Mouse (Mus musculus) stomach, embryonic 15.5 days (tissue): ENCODE data around the gene Mindy4b-ps. TPM values are rescaled to one million over a fixed set of nuclear protein-coding genes. Genes with fewer than 3 reads are reported as not detected.
"Not testable (repeated sequence)": the region's sequence is repeated elsewhere in the genome, so short reads cannot be mapped to it uniquely, and the experiment has no call there.

Experiments
- ATAC-seq: fragments of 200-750 bp; cut with Nextera tagmentation; 2 replicates; pipeline ENCODE4 v1.8.0; 2017; ENCODE audit warnings: low read depth, moderate number of reproducible peaks, moderate TSS enrichment; ENCODE audit not compliant: insufficient read depth, low FRiP score
- H3K27ac ChIP-seq: fragments of 300-500 bp; sonication (generic); 2 replicates; pipeline ENCODE4 v1.5.1; 2015; ENCODE audit warnings: mild to moderate bottlenecking, inconsistent platforms
- H3K27me3 ChIP-seq: fragments of 300-500 bp; sonication (generic); replicated peaks from 2 replicates; pipeline ENCODE4 v1.6.1; 2015; ENCODE audit warnings: inconsistent platforms
- H3K36me3 ChIP-seq: fragments of 300-500 bp; sonication (generic); 2 replicates; pipeline ENCODE4 v1.6.1; 2015; ENCODE audit warnings: inconsistent platforms
- H3K4me1 ChIP-seq: fragments of 300-500 bp; sonication (generic); 2 replicates; pipeline ENCODE4 v1.6.1; 2015; ENCODE audit warnings: inconsistent platforms
- H3K4me2 ChIP-seq: fragments of 300-500 bp; sonication (generic); 2 replicates; pipeline ENCODE4 v1.6.1; 2015; ENCODE audit warnings: mild to moderate bottlenecking, inconsistent platforms
- H3K4me3 ChIP-seq: fragments of 300-500 bp; sonication (generic); replicated peaks from 2 replicates; pipeline ENCODE4 v1.5.1; 2015; ENCODE audit warnings: inconsistent platforms
- H3K9ac ChIP-seq: fragments of 300-500 bp; sonication (generic); 2 replicates; pipeline ENCODE4 v1.6.1; 2015; ENCODE audit warnings: inconsistent platforms
- H3K9me3 ChIP-seq: fragments of 300-500 bp; sonication (generic); 2 replicates; pipeline ENCODE4 v1.6.1; 2016; ENCODE audit warnings: inconsistent platforms
- WGBS: fragments of 180-500 bp; shearing (Covaris S2); methylation state at CpG from one replicate; pipeline ENCODE4 v1.1.7; 2015; 5-methylcytosine and 5-hydroxymethylcytosine counted together
- polyA plus RNA-seq: library from polyadenylated mRNA; unstranded; fragments of >200 nt; fragmentation: Nextera tagmentation; extraction: Ambion mirVana; gene quantifications from 2 replicates; pipeline ENCODE4 v1.2.1, GENCODE M21; 2015

The Mindy4b-ps gene
- not detected in 2 replicates for polyA plus RNA-seq

GRCm38 (mm10) chr3:58822211-58822610, at the start of gene Mindy4b-ps:
TSS of gene Mindy4b-ps (minus strand) at chr3:58822311.
- WGBS = 65% methylated on average over 4 of the region's 4 CpGs
- H3K27ac ChIP-seq = no peak within 1 kb of the TSS
- H3K27me3 ChIP-seq = no peaks in the 10 kb centered on the region
- no peak within 1 kb of the TSS for H3K4me2 ChIP-seq
- no peaks in the 10 kb centered on the region for H3K9me3 ChIP-seq
- no peak within 1 kb of the TSS for H3K9ac ChIP-seq
- H3K4me1 ChIP-seq = no peaks in the 10 kb centered on the region
- no peak within 1 kb of the TSS for H3K4me3 ChIP-seq
- no peak for ATAC-seq
- no peaks in the 10 kb centered on the region for H3K36me3 ChIP-seq

- H3K27ac ChIP-seq, H3K9ac ChIP-seq, H3K36me3 ChIP-seq, H3K4me3 ChIP-seq, H3K4me1 ChIP-seq, H3K9me3 ChIP-seq, H3K4me2 ChIP-seq, H3K27me3 ChIP-seq, ATAC-seq: not testable (repeated sequence)
- WGBS = 68% methylated on average over 2 of the region's 2 CpGs
These were observed 49.8 kb upstream of the Mindy4b-ps start for GRCm38 (mm10) chr3:58871882-58872281.

- Histone ChIP-seq H3K36me3 (no peaks in the 10 kb centered on the region), H3K27me3 (no peaks in the 10 kb centered on the region), H3K9ac (no peak overlapping the region), H3K9me3 (no peaks in the 10 kb centered on the region), H3K4me3 (no peak overlapping the region), H3K4me1 (no peaks in the 10 kb centered on the region), H3K27ac (no peak overlapping the region), H3K4me2 (no peak overlapping the region)
- ATAC-seq = no peak
- 50% methylated on average over 7 of the region's 7 CpGs for WGBS
These were observed 43.6 kb upstream of the Mindy4b-ps start for GRCm38 (mm10) chr3:58865690-58866089.

- no peak for ATAC-seq
- no peak overlapping the region for H3K9ac ChIP-seq
- H3K27me3 ChIP-seq = no peaks in the 10 kb centered on the region
- H3K27ac ChIP-seq = no peak overlapping the region
- H3K4me2 ChIP-seq = no peak overlapping the region
- no peaks in the 10 kb centered on the region for H3K9me3 ChIP-seq
- no peak overlapping the region for H3K4me3 ChIP-seq
- no peaks in the 10 kb centered on the region for H3K4me1 ChIP-seq
- no peaks in the 10 kb centered on the region for H3K36me3 ChIP-seq
- 54% methylated on average over 2 of the region's 2 CpGs for WGBS
These were observed 40.9 kb upstream of the Mindy4b-ps start for GRCm38 (mm10) chr3:58862976-58863375.

- H3K9me3 ChIP-seq = no peaks in the 10 kb centered on the region
- no peaks in the 10 kb centered on the region for H3K27me3 ChIP-seq
- H3K4me2 ChIP-seq = no peak overlapping the region
- no peak overlapping the region for H3K4me3 ChIP-seq
- no peaks in the 10 kb centered on the region for H3K36me3 ChIP-seq
- 55% methylated on average over 1 of the region's 1 CpGs for WGBS
- no peak for ATAC-seq
- H3K27ac ChIP-seq = no peak overlapping the region
- no peak overlapping the region for H3K9ac ChIP-seq
- H3K4me1 ChIP-seq = no peaks in the 10 kb centered on the region
These were observed 21.3 kb upstream of the Mindy4b-ps start for GRCm38 (mm10) chr3:58843415-58843814.

GRCm38 (mm10) chr3:58833442-58834160, 11.5 kb upstream of the Mindy4b-ps start:
- no peak overlapping the region for H3K4me3 ChIP-seq
- H3K27me3 ChIP-seq = no peaks in the 10 kb centered on the region
- no peak for ATAC-seq
- H3K27ac ChIP-seq = no peak overlapping the region
- no peaks in the 10 kb centered on the region for H3K4me1 ChIP-seq
- H3K36me3 ChIP-seq = no peaks in the 10 kb centered on the region
- no peak overlapping the region for H3K4me2 ChIP-seq
- H3K9me3 ChIP-seq = no peaks in the 10 kb centered on the region
- no peak overlapping the region for H3K9ac ChIP-seq
- 81% methylated on average over 5 of the region's 5 CpGs for WGBS

- 82% methylated on average over 2 of the region's 2 CpGs for WGBS
- no peak overlapping the region for H3K9ac ChIP-seq
These were observed 10.8 kb upstream of the Mindy4b-ps start for GRCm38 (mm10) chr3:58832888-58833287.

GRCm38 (mm10) chr3:58831586-58831985, 9.5 kb upstream of the Mindy4b-ps start:
- 72% methylated on average over 5 of the region's 5 CpGs for WGBS
- Histone ChIP-seq H3K4me1 (no peaks in the 10 kb centered on the region), H3K9me3 (no peaks in the 10 kb centered on the region), H3K4me2 (no peak overlapping the region), H3K9ac (no peak overlapping the region), H3K27me3 (no peaks in the 10 kb centered on the region), H3K36me3 (no peaks in the 10 kb centered on the region), H3K27ac (no peak overlapping the region), H3K4me3 (no peak overlapping the region)
- ATAC-seq = no peak

More at GRCm38 (mm10) chr3:58832888-58833287, 10.8 kb upstream of the Mindy4b-ps start:
- Histone ChIP-seq H3K27me3 (no peaks in the 10 kb centered on the region), H3K27ac (no peak overlapping the region), H3K4me1 (no peaks in the 10 kb centered on the region), H3K4me3 (no peak overlapping the region), H3K36me3 (no peaks in the 10 kb centered on the region), H3K9me3 (no peaks in the 10 kb centered on the region), H3K4me2 (no peak overlapping the region)
- no peak for ATAC-seq

- 83% methylated on average over 1 of the region's 1 CpGs for WGBS
- no peak overlapping the region for H3K9ac ChIP-seq
- H3K36me3 ChIP-seq = no peaks in the 10 kb centered on the region
- H3K27me3 ChIP-seq = no peaks in the 10 kb centered on the region
- H3K9me3 ChIP-seq = no peaks in the 10 kb centered on the region
- H3K27ac ChIP-seq = no peak overlapping the region
- no peak overlapping the region for H3K4me2 ChIP-seq
- H3K4me1 ChIP-seq = no peaks in the 10 kb centered on the region
- ATAC-seq = no peak
- no peak overlapping the region for H3K4me3 ChIP-seq
These were observed 7.8 kb upstream of the Mindy4b-ps start for GRCm38 (mm10) chr3:58829926-58830325.

GRCm38 (mm10) chr3:58828366-58829153, 6.4 kb upstream of the Mindy4b-ps start:
- H3K4me1 ChIP-seq = no peaks in the 10 kb centered on the region
- H3K27me3 ChIP-seq = no peaks in the 10 kb centered on the region
- 85% methylated on average over 14 of the region's 14 CpGs for WGBS
- no peak overlapping the region for H3K4me2 ChIP-seq
- H3K27ac ChIP-seq = no peak overlapping the region
- no peak overlapping the region for H3K4me3 ChIP-seq
- H3K9ac ChIP-seq = no peak overlapping the region
- no peaks in the 10 kb centered on the region for H3K36me3 ChIP-seq
- no peaks in the 10 kb centered on the region for H3K9me3 ChIP-seq
- no peak for ATAC-seq

GRCm38 (mm10) chr3:58826266-58826665, 4.2 kb upstream of the Mindy4b-ps start:
- Histone ChIP-seq H3K4me3 (no peak overlapping the region), H3K9ac (no peak overlapping the region), H3K36me3 (no peaks in the 10 kb centered on the region), H3K4me1 (no peaks in the 10 kb centered on the region), H3K4me2 (no peak overlapping the region), H3K27ac (no peak overlapping the region), H3K27me3 (no peaks in the 10 kb centered on the region), H3K9me3 (no peaks in the 10 kb centered on the region)
- no peak for ATAC-seq
- 51% methylated on average over 4 of the region's 4 CpGs for WGBS

- H3K36me3 ChIP-seq = no peaks in the 10 kb centered on the region
- ATAC-seq = no peak
- H3K4me2 ChIP-seq = no peak overlapping the region
- H3K4me1 ChIP-seq = no peaks in the 10 kb centered on the region
- no peak overlapping the region for H3K4me3 ChIP-seq
- no peaks in the 10 kb centered on the region for H3K27me3 ChIP-seq
- 51% methylated on average over 6 of the region's 6 CpGs for WGBS
- no peak overlapping the region for H3K9ac ChIP-seq
- no peak overlapping the region for H3K27ac ChIP-seq
- H3K9me3 ChIP-seq = no peaks in the 10 kb centered on the region
These were observed 4.8 kb downstream of the Mindy4b-ps start for GRCm38 (mm10) chr3:58817337-58817736.
